Mouse (Mus musculus) limb, embryonic 14.5 days (tissue): Measurements from ENCODE around the gene Arih2. TPM values are rescaled to one million over a fixed set of nuclear protein-coding genes. Genes with fewer than 3 reads are reported as not detected.
A peak's percentile ranks its signal among the peaks of the same experiment; 100 is the strongest.

Experiments
- ATAC-seq: fragments of 200-750 bp; cut with Nextera tagmentation; 2 replicates; pipeline ENCODE4 v1.8.0; 2017; ENCODE audit warnings: low read depth, moderate number of reproducible peaks, moderate TSS enrichment; ENCODE audit not compliant: low FRiP score
- DNase-seq: peaks from one replicate; pipeline ENCODE4 v3.0.0-alpha.2; 2015; ENCODE audit warnings: low spot score
- H3K27ac ChIP-seq: fragments of 300-500 bp; sonication (generic); replicated peaks from 2 replicates; pipeline ENCODE4 v1.5.1; 2014; ENCODE audit warnings: low read depth, mild to moderate bottlenecking, low read length, moderate library complexity, mixed read lengths
- H3K27me3 ChIP-seq: fragments of 300-500 bp; sonication (generic); 2 replicates; pipeline ENCODE4 v1.6.1; 2014; ENCODE audit warnings: low read length, mixed read lengths; ENCODE audit not compliant: control insufficient read depth, insufficient read depth
- H3K36me3 ChIP-seq: fragments of 300-500 bp; sonication (generic); 2 replicates; pipeline ENCODE4 v1.6.1; 2014; ENCODE audit warnings: mild to moderate bottlenecking, low read length, moderate library complexity, mixed read lengths; ENCODE audit not compliant: control insufficient read depth, insufficient read depth
- H3K4me1 ChIP-seq: fragments of 300-500 bp; sonication (generic); 2 replicates; pipeline ENCODE4 v1.6.1; 2014; ENCODE audit warnings: antibody characterized with exemption, low read length, mixed read lengths; ENCODE audit not compliant: control insufficient read depth, insufficient read depth
- H3K4me2 ChIP-seq: fragments of 300-500 bp; sonication (generic); replicated peaks from 2 replicates; pipeline ENCODE4 v1.6.1; 2014; ENCODE audit warnings: low read depth, mild to moderate bottlenecking, low read length, moderate library complexity; ENCODE audit not compliant: severe bottlenecking
- H3K4me3 ChIP-seq: fragments of 300-500 bp; sonication (generic); replicated peaks from 2 replicates; pipeline ENCODE4 v1.5.1; 2014; ENCODE audit warnings: low read length
- H3K9ac ChIP-seq: fragments of 300-500 bp; sonication (generic); 2 replicates; pipeline ENCODE4 v1.6.1; 2014; ENCODE audit warnings: mild to moderate bottlenecking, low read depth, low read length, moderate library complexity; ENCODE audit not compliant: severe bottlenecking
- H3K9me3 ChIP-seq: fragments of 300-500 bp; sonication (generic); 2 replicates; pipeline ENCODE4 v1.6.1; 2016; ENCODE audit warnings: low read length; ENCODE audit not compliant: control insufficient read depth
- POLR2A ChIP-seq: fragments of 200-500 bp; IDR thresholded peaks from 2 replicates; pipeline ENCODE4 v1.8.0; 2012; ENCODE audit warnings: inconsistent platforms, mild to moderate bottlenecking, moderate library complexity, borderline replicate concordance; ENCODE audit not compliant: insufficient read depth, insufficient read length; ENCODE audit errors: extremely low read depth
- WGBS: fragments of 180-500 bp; shearing (Covaris S2); extraction: QIAGEN DNeasy Blood & Tissue Kit; methylation state at CpG from one replicate; pipeline ENCODE4 v1.1.7; 2014; 5-methylcytosine and 5-hydroxymethylcytosine counted together
- polyA plus RNA-seq, 2 experiments: library from polyadenylated mRNA; depleted of rRNA in 1 of 2; stranded (reverse) in 1 of 2; unstranded in 1 of 2; fragments of >200 nt; fragmentation: Nextera tagmentation in 1 of 2; extraction: Ambion mirVana in 1 of 2; gene quantifications; 2 replicates each; pipeline versions ENCODE4 v1.2.1 to v1.2.3; 2012 to 2014

Gene Arih2
- polyA plus RNA-seq, 2 experiments = 35.7 to 46.2 TPM

DNA sequence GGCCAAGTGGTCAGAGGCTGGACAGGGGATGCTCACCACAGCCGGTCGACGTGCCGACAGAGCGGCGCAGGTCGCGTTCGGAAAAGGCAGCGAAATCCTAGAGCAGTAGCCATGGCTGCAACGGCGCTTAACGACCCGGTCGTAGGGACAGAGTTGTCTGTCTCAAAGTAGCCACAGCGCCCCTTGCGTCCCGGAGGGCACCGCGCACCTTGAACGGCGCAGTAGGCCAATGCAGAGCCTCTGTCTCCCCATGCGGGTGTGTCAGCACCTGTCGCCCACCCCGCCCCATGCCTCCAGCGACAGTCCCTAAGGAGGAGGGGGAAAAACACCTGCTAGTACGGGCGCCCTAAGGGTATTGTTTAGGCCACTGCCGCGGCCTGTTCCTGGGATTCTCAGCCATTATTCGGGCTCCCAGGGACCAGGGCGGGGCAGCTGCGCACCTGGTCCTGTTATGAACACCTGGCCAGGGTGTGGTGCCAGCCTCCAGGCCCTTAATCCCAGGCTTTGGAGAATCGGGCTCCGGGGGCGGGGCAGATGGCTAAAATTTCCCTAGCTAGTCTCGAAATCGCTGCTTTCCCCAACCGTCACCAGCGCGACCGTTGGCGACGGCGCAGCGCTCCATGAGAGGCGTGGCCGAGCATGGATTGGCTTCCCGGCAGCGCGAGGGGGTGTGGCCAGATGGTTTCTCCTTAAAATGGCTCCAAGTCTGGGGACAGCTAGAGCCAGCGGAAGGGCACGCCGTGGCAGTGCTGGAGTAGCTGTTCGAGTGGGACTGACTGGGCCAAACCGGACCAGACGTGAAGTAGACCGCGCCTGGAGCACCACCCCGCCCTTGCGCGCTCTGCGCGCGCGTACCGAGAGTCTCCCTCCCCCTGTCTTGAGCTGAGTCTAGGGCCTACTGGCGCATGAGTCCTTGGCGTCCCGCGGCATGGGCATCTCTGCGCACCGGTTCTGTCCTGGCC lies 82.1 kb downstream of the Arih2 start, which contains the start of gene Ndufaf3:
Ndufaf3 (minus strand) TSS at position 620 of the 962 bp plus-strand sequence.
- no peaks in the 10 kb centered on the region for H3K9me3 ChIP-seq
- peaks cover 16% of the 10 kb centered on the region for H3K4me1 ChIP-seq
- H3K27me3 ChIP-seq = no peaks in the 10 kb centered on the region
- H3K27ac ChIP-seq = peak within 1 kb of the TSS; percentile 75
- ATAC-seq = peak; percentile 87
- peak; percentile 58; the same call in 1 of the 2 replicates for TF ChIP-seq POLR2A
- H3K4me3 ChIP-seq = peak within 1 kb of the TSS; percentile 67
- under 1% methylated on average over 67 of the region's 73 CpGs for WGBS
- H3K9ac ChIP-seq = peak within 1 kb of the TSS; percentile 74
- peaks cover 48% of the 10 kb centered on the region for H3K36me3 ChIP-seq
- H3K4me2 ChIP-seq = peak within 1 kb of the TSS; percentile 83
- peak; percentile 96 for DNase-seq

- Histone ChIP-seq H3K9ac (peak overlapping the region; percentile 74), H3K27me3 (no peaks in the 10 kb centered on the region), H3K36me3 (peaks cover 47% of the 10 kb centered on the region), H3K4me2 (peak overlapping the region; percentile 83), H3K4me3 (peak overlapping the region; percentile 67), H3K9me3 (no peaks in the 10 kb centered on the region), H3K27ac (peak overlapping the region; percentile 75), H3K4me1 (peaks cover 19% of the 10 kb centered on the region)
- no peak for DNase-seq
- peak; percentile 0; the same call in 1 of the 2 replicates for ATAC-seq
- WGBS = 12% methylated on average over 35 of the region's 35 CpGs
- peak; percentile 21; the same call in 1 of the 2 replicates for TF ChIP-seq POLR2A
These were observed 83.0 kb downstream of the Arih2 start for GRCm38 (mm10) chr9:108565881-108566814.

- H3K27me3 ChIP-seq = no peaks in the 10 kb centered on the region
These were observed 85.1 kb downstream of the Arih2 start for GRCm38 (mm10) chr9:108564131-108564530.

DNA sequence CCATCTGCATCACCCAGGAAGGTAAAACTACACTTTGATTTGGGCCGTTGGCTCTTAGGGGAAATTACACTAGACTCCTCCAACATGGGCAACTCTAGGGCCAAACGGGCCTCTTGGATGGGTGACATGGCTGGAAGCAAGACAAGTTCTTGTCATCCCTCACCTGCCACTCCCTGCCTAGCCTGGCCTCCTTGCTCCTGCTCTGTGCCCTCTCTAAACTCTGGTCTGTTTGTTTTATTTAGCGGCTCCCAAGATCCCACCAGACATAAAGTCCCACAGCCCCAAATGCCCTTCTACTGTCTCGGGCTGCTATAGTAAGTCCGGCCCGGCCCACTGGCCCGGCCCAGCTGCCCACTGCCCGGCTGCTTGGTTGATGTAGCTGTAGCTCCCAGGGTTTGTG lies 85.5 kb downstream of the Arih2 start:
- no peak for TF ChIP-seq POLR2A
- Histone ChIP-seq H3K27me3 (no peaks in the 10 kb centered on the region), H3K4me1 (peaks cover 13% of the 10 kb centered on the region), H3K9ac (no peak overlapping the region), H3K27ac (no peak overlapping the region), H3K4me2 (no peak overlapping the region), H3K9me3 (no peaks in the 10 kb centered on the region), H3K36me3 (peaks cover 54% of the 10 kb centered on the region), H3K4me3 (no peak overlapping the region)
- no peak for DNase-seq
- ATAC-seq = no peak
- WGBS = 95% methylated on average over 8 of the region's 8 CpGs

More at GRCm38 (mm10) chr9:108564131-108564530, 85.1 kb downstream of the Arih2 start:
- Histone ChIP-seq H3K4me2 (no peak overlapping the region), H3K27ac (no peak overlapping the region), H3K36me3 (peaks cover 49% of the 10 kb centered on the region), H3K4me3 (no peak overlapping the region), H3K9ac (no peak overlapping the region), H3K4me1 (peaks cover 13% of the 10 kb centered on the region), H3K9me3 (no peaks in the 10 kb centered on the region)
- no peak for TF ChIP-seq POLR2A
- no peak for DNase-seq
- 89% methylated on average over 7 of the region's 7 CpGs for WGBS
- ATAC-seq = no peak
